Mouse (Mus musculus): Measurements from ENCODE around the gene Prelid3b.

Prelid3b gene

GRCm38 (mm10) chr2:174463370-174463769, 9.5 kb downstream of the Prelid3b start:
- DNase-seq (ENCODE audit: low read depth): peak; percentile 6

- no peak for DNase-seq (ENCODE audit: low read depth)
Measured at GRCm38 (mm10) chr2:174459365-174459764, 13.5 kb downstream of the Prelid3b start.

- DNase-seq (ENCODE audit: low read depth): peak; percentile 56
Measured at GRCm38 (mm10) chr2:174453681-174454080, 19.2 kb downstream of the Prelid3b start.

GRCm38 (mm10) chr2:174450353-174450752, 22.5 kb downstream of the Prelid3b start, which contains the start of gene Tubb1:
Tubb1 (plus strand) TSS chr2:174450695.
- no peak for DNase-seq (ENCODE audit: low read depth)

- DNase-seq (ENCODE audit: low read depth): no peak
Measured at GRCm38 (mm10) chr2:174448405-174448804, 24.5 kb downstream of the Prelid3b start.

- no peak for DNase-seq (ENCODE audit: low read depth)
Measured at GRCm38 (mm10) chr2:174446905-174447304, 26.0 kb downstream of the Prelid3b start.

- DNase-seq (ENCODE audit: low read depth): no peak
Measured at GRCm38 (mm10) chr2:174446492-174446891, 26.4 kb downstream of the Prelid3b start.

- peak; percentile 5 for DNase-seq (ENCODE audit: low read depth)
Measured at GRCm38 (mm10) chr2:174445018-174445417, 27.9 kb downstream of the Prelid3b start.

GRCm38 (mm10) chr2:174444359-174444758, 28.5 kb downstream of the Prelid3b start:
- no peak for DNase-seq (ENCODE audit: low read depth)

GRCm38 (mm10) chr2:174443046-174443445, 29.8 kb downstream of the Prelid3b start:
- peak; percentile 12 for DNase-seq (ENCODE audit: low read depth)

GRCm38 (mm10) chr2:174442460-174442859, 30.4 kb downstream of the Prelid3b start:
- DNase-seq (ENCODE audit: low read depth): no peak

- peak; percentile 16 for DNase-seq (ENCODE audit: low read depth)
Measured at GRCm38 (mm10) chr2:174441898-174442297, 31.0 kb downstream of the Prelid3b start.

- no peak for DNase-seq (ENCODE audit: low read depth)
Measured at GRCm38 (mm10) chr2:174439961-174440360, 32.9 kb downstream of the Prelid3b start.

- DNase-seq (ENCODE audit: low read depth): no peak
Measured at GRCm38 (mm10) chr2:174439450-174439838, 33.4 kb downstream of the Prelid3b start.

- peak; percentile 82 for DNase-seq (ENCODE audit: low read depth)
Measured at GRCm38 (mm10) chr2:174438737-174439449, 34.0 kb downstream of the Prelid3b start, which contains the start of gene Ctsz. Ctsz (minus strand) TSS chr2:174439039.

- no peak for DNase-seq (ENCODE audit: low read depth)
Measured at GRCm38 (mm10) chr2:174438181-174438580, 34.7 kb downstream of the Prelid3b start.

GRCm38 (mm10) chr2:174437697-174437982, 35.2 kb downstream of the Prelid3b start:
- no peak for DNase-seq (ENCODE audit: low read depth)

GRCm38 (mm10) chr2:174436916-174437696, 35.8 kb downstream of the Prelid3b start:
- no peak for DNase-seq (ENCODE audit: low read depth)

- no peak for DNase-seq (ENCODE audit: low read depth)
Measured at GRCm38 (mm10) chr2:174436076-174436701, 36.7 kb downstream of the Prelid3b start.

GRCm38 (mm10) chr2:174434943-174435342, 37.9 kb downstream of the Prelid3b start:
- no peak for DNase-seq (ENCODE audit: low read depth)

- DNase-seq (ENCODE audit: low read depth): no peak
Measured at GRCm38 (mm10) chr2:174428996-174429591, 43.8 kb downstream of the Prelid3b start.

- DNase-seq (ENCODE audit: low read depth): no peak
Measured at GRCm38 (mm10) chr2:174428076-174428835, 44.6 kb downstream of the Prelid3b start.

All from NIH3T3 (cell line).